Mouse (Mus musculus) forebrain, embryonic 16.5 days (tissue): ENCODE data around the gene Gadl1. TPM values are rescaled to one million over a fixed set of nuclear protein-coding genes. Genes with fewer than 3 reads are reported as not detected.

Experiments
- ATAC-seq: fragments of 200-750 bp; cut with Nextera tagmentation; 2 replicates; pipeline ENCODE4 v1.8.0; 2017; ENCODE audit warnings: mild to moderate bottlenecking, moderate library complexity
- H3K27ac ChIP-seq: fragments of 300-500 bp; sonication (generic); 2 replicates; pipeline ENCODE4 v1.5.1; 2014; ENCODE audit warnings: low read length, control low read depth
- H3K27me3 ChIP-seq: fragments of 300-500 bp; sonication (generic); replicated peaks from 2 replicates; pipeline ENCODE4 v1.6.1; 2014; ENCODE audit warnings: low read length; ENCODE audit not compliant: control insufficient read depth, insufficient read depth
- H3K36me3 ChIP-seq: fragments of 300-500 bp; sonication (generic); 2 replicates; pipeline ENCODE4 v1.6.1; 2014; ENCODE audit not compliant: control insufficient read depth, insufficient read depth
- H3K4me1 ChIP-seq: fragments of 300-500 bp; sonication (generic); replicated peaks from 2 replicates; pipeline ENCODE4 v1.6.1; 2014; ENCODE audit warnings: low read length; ENCODE audit not compliant: control insufficient read depth, insufficient read depth
- H3K4me2 ChIP-seq: fragments of 300-500 bp; sonication (generic); 2 replicates; pipeline ENCODE4 v1.6.1; 2014; ENCODE audit warnings: mild to moderate bottlenecking, low read length, control low read depth
- H3K4me3 ChIP-seq: fragments of 300-500 bp; sonication (generic); replicated peaks from 2 replicates; pipeline ENCODE4 v1.5.1; 2014; ENCODE audit warnings: mild to moderate bottlenecking, low read length, control low read depth
- H3K9ac ChIP-seq: fragments of 300-500 bp; sonication (generic); replicated peaks from 2 replicates; pipeline ENCODE4 v1.6.1; 2014; ENCODE audit warnings: low read depth, low read length, control low read depth
- H3K9me3 ChIP-seq: fragments of 300-500 bp; sonication (generic); 2 replicates; pipeline ENCODE4 v1.6.1; 2016; ENCODE audit warnings: low read length; ENCODE audit not compliant: control insufficient read depth
- WGBS: fragments of 180-500 bp; shearing (Covaris S2); extraction: QIAGEN DNeasy Blood & Tissue Kit; methylation state at CpG from one replicate; pipeline ENCODE4 v1.1.7; 2014; 5-methylcytosine and 5-hydroxymethylcytosine counted together
- polyA plus RNA-seq: library from polyadenylated mRNA; unstranded; fragments of >200 nt; fragmentation: Nextera tagmentation; extraction: Ambion mirVana; gene quantifications from 2 replicates; pipeline ENCODE4 v1.2.1, GENCODE M21; 2015

The Gadl1 gene
- polyA plus RNA-seq, 1 experiment from 2014 or later, result 0.24 TPM

- no peaks in the 10 kb centered on the region for H3K9me3 ChIP-seq
- H3K27ac ChIP-seq, result no peak overlapping the region
- H3K4me3 ChIP-seq, result no peak overlapping the region
- no peaks in the 10 kb centered on the region for H3K27me3 ChIP-seq
- no peaks in the 10 kb centered on the region for H3K36me3 ChIP-seq
- 98% methylated on average over 2 of the region's 2 CpGs for WGBS
- H3K4me1 ChIP-seq, result peaks cover 4% of the 10 kb centered on the region; the same call in 1 of the 2 replicates
- no peak for ATAC-seq
- H3K4me2 ChIP-seq, result no peak overlapping the region
- no peak overlapping the region for H3K9ac ChIP-seq
Measured at GRCm38 (mm10) chr9:115931803-115932202, 22.5 kb downstream of the Gadl1 start.

GRCm38 (mm10) chr9:115932741-115933140, 23.5 kb downstream of the Gadl1 start:
- Histone ChIP-seq H3K9ac (no peak overlapping the region), H3K27ac (no peak overlapping the region), H3K36me3 (no peaks in the 10 kb centered on the region), H3K27me3 (no peaks in the 10 kb centered on the region), H3K4me1 (peaks cover 4% of the 10 kb centered on the region; the same call in 1 of the 2 replicates), H3K9me3 (no peaks in the 10 kb centered on the region), H3K4me3 (no peak overlapping the region), H3K4me2 (no peak overlapping the region)
- WGBS, result 94% methylated on average over 4 of the region's 4 CpGs
- no peak for ATAC-seq

GRCm38 (mm10) chr9:115933243-115933964, 24.1 kb downstream of the Gadl1 start:
- Histone ChIP-seq H3K4me1 (peaks cover 4% of the 10 kb centered on the region; the same call in 1 of the 2 replicates), H3K9ac (no peak overlapping the region), H3K4me3 (no peak overlapping the region), H3K36me3 (no peaks in the 10 kb centered on the region), H3K4me2 (no peak overlapping the region), H3K27ac (no peak overlapping the region), H3K9me3 (no peaks in the 10 kb centered on the region), H3K27me3 (no peaks in the 10 kb centered on the region)
- 26% methylated on average over 7 of the region's 7 CpGs for WGBS
- no peak; the same call in 1 of the 2 replicates for ATAC-seq

GRCm38 (mm10) chr9:115934288-115934687, 25.0 kb downstream of the Gadl1 start:
- H3K27me3 ChIP-seq, result no peaks in the 10 kb centered on the region
- 90% methylated on average over 11 of the region's 11 CpGs for WGBS
- no peak overlapping the region for H3K4me3 ChIP-seq
- no peaks in the 10 kb centered on the region for H3K9me3 ChIP-seq
- H3K9ac ChIP-seq, result no peak overlapping the region
- no peaks in the 10 kb centered on the region for H3K36me3 ChIP-seq
- no peak for ATAC-seq
- H3K27ac ChIP-seq, result no peak overlapping the region
- no peak overlapping the region for H3K4me2 ChIP-seq
- peaks cover 4% of the 10 kb centered on the region; the same call in 1 of the 2 replicates for H3K4me1 ChIP-seq

- Histone ChIP-seq H3K4me1 (peaks cover 4% of the 10 kb centered on the region; the same call in 1 of the 2 replicates), H3K36me3 (no peaks in the 10 kb centered on the region), H3K9me3 (no peaks in the 10 kb centered on the region), H3K27ac (no peak overlapping the region), H3K4me2 (no peak overlapping the region), H3K27me3 (no peaks in the 10 kb centered on the region), H3K9ac (no peak overlapping the region), H3K4me3 (no peak overlapping the region)
- no peak for ATAC-seq
- WGBS, result 78% methylated on average over 2 of the region's 2 CpGs
Measured at GRCm38 (mm10) chr9:115936350-115936749, 27.1 kb downstream of the Gadl1 start.

- WGBS, result 96% methylated on average over 5 of the region's 5 CpGs
Measured at GRCm38 (mm10) chr9:115937915-115938314, 28.7 kb downstream of the Gadl1 start.

GRCm38 (mm10) chr9:115939420-115939819, 30.2 kb downstream of the Gadl1 start:
- Histone ChIP-seq H3K27me3 (no peaks in the 10 kb centered on the region), H3K9me3 (no peaks in the 10 kb centered on the region), H3K27ac (no peak overlapping the region), H3K4me2 (no peak overlapping the region), H3K4me3 (no peak overlapping the region), H3K9ac (no peak overlapping the region), H3K36me3 (no peaks in the 10 kb centered on the region), H3K4me1 (peaks cover 13% of the 10 kb centered on the region)
- 90% methylated on average over 3 of the region's 3 CpGs for WGBS
- no peak for ATAC-seq

More at GRCm38 (mm10) chr9:115937915-115938314, 28.7 kb downstream of the Gadl1 start:
- no peaks in the 10 kb centered on the region for H3K27me3 ChIP-seq
- H3K9ac ChIP-seq, result no peak overlapping the region
- H3K27ac ChIP-seq, result no peak overlapping the region
- H3K9me3 ChIP-seq, result no peaks in the 10 kb centered on the region
- H3K4me3 ChIP-seq, result no peak overlapping the region
- no peaks in the 10 kb centered on the region for H3K36me3 ChIP-seq
- H3K4me1 ChIP-seq, result peaks cover 8% of the 10 kb centered on the region
- ATAC-seq, result no peak
- H3K4me2 ChIP-seq, result no peak overlapping the region

GRCm38 (mm10) chr9:115941171-115941570, 31.9 kb downstream of the Gadl1 start:
- 68% methylated on average over 8 of the region's 8 CpGs for WGBS
- no peak for ATAC-seq
- H3K27ac ChIP-seq, result no peak overlapping the region

GRCm38 (mm10) chr9:115942486-115942885, 33.2 kb downstream of the Gadl1 start:
- H3K27me3 ChIP-seq, result no peaks in the 10 kb centered on the region
- H3K4me1 ChIP-seq, result peaks cover 13% of the 10 kb centered on the region
- peak; percentile 82 for ATAC-seq
- 10% methylated on average over 4 of the region's 4 CpGs for whole genome bisulfite sequencing
- no peaks in the 10 kb centered on the region for H3K9me3 ChIP-seq
- no peak overlapping the region for H3K4me3 ChIP-seq
- peak overlapping the region; percentile 83 for H3K27ac ChIP-seq
- H3K9ac ChIP-seq, result no peak overlapping the region
- H3K4me2 ChIP-seq, result peak overlapping the region; percentile 38
- H3K36me3 ChIP-seq, result no peaks in the 10 kb centered on the region

More at GRCm38 (mm10) chr9:115941171-115941570, 31.9 kb downstream of the Gadl1 start:
- no peak overlapping the region for H3K9ac ChIP-seq
- H3K4me3 ChIP-seq, result no peak overlapping the region
- peaks cover 13% of the 10 kb centered on the region for H3K4me1 ChIP-seq
- H3K27me3 ChIP-seq, result no peaks in the 10 kb centered on the region
- no peaks in the 10 kb centered on the region for H3K9me3 ChIP-seq
- H3K4me2 ChIP-seq, result no peak overlapping the region
- H3K36me3 ChIP-seq, result no peaks in the 10 kb centered on the region
